Mouse (Mus musculus) brown adipose tissue, adult 24 weeks (tissue): ENCODE measurements around the gene Cntn1. TPM values are rescaled to one million over a fixed set of nuclear protein-coding genes. Genes with fewer than 3 reads are reported as not detected.

Source experiments
- H3K27ac ChIP-seq: fragments of 200-500 bp; replicated peaks from 2 replicates; pipeline ENCODE4 v1.5.1; 2012; ENCODE audit warnings: low read depth, mild to moderate bottlenecking, low read length
- H3K4me1 ChIP-seq: fragments of 200-500 bp; 2 replicates; pipeline ENCODE4 v1.6.1; 2012; ENCODE audit warnings: low read length, mixed read lengths; ENCODE audit not compliant: control insufficient read depth, insufficient read depth, insufficient read length
- H3K4me3 ChIP-seq: fragments of 200-500 bp; 2 replicates; pipeline ENCODE4 v1.5.1; 2012; ENCODE audit warnings: low read depth, mild to moderate bottlenecking, low read length, moderate library complexity; ENCODE audit not compliant: insufficient read depth
- polyA plus RNA-seq: library from polyadenylated mRNA; stranded (reverse); fragments of >200 nt; gene quantifications from 2 replicates; pipeline ENCODE4 v1.2.4, GENCODE M21; 2012; ENCODE audit not compliant: missing spikeins, insufficient read depth, insufficient read length

The Cntn1 gene
- polyA plus RNA-seq, 1 experiment, result not detected

DNA sequence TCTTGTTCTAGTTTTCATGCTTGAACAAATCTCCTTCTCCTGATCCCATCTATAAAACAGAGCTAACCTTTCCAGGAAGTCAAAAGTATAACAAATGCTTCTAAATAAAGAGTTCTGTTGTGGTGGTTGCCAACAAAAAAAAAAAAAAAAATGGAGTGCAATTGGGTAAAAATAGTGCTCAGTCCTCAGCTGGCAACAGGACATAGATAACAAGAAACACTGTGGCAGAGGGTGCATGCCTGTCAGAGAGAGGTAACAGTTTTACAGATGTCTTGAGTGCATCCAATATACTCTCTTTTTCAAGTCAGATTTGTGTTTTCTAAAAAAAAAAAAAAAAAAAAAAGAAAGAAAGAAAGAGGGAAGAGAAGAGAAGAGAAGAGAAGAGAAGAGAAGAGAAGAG, 313.6 kb downstream of the Cntn1 start:
- H3K4me1 ChIP-seq, result no peaks in the 10 kb centered on the region
- no peak overlapping the region for H3K27ac ChIP-seq
- H3K4me3 ChIP-seq, result no peak overlapping the region

Other genes starting within 250 kb of the Cntn1 start
- gene Smgc, start 212.9 kb upstream of the Cntn1 start, polyA plus RNA-seq, result not detected in 2 replicates